Mouse (Mus musculus) liver, adult 2 months (tissue): ENCODE measurements around the gene Cercam. TPM values are rescaled to one million over a fixed set of nuclear protein-coding genes. Genes with fewer than 3 reads are reported as not detected.

ENCODE experiments used
- DNase-seq: peaks from one replicate; pipeline ENCODE4 v3.0.0-alpha.2; 2011; ENCODE audit warnings: low read depth, low spot score; ENCODE audit errors: extremely low read depth
- H3K27ac ChIP-seq: fragments of 200-500 bp; replicated peaks from 2 replicates; pipeline ENCODE4 v1.5.1; 2012; ENCODE audit warnings: low read depth, mild to moderate bottlenecking, control low read depth, inconsistent platforms, low read length; ENCODE audit not compliant: insufficient read depth
- H3K27me3 ChIP-seq: fragments of 200-500 bp; 2 replicates; pipeline ENCODE4 v1.6.1; 2012; ENCODE audit warnings: mild to moderate bottlenecking, moderate library complexity, low read length, inconsistent platforms; ENCODE audit not compliant: control insufficient read depth, insufficient read depth
- H3K36me3 ChIP-seq: fragments of 200-500 bp; 2 replicates; pipeline ENCODE4 v1.6.1; 2012; ENCODE audit warnings: low read length, inconsistent platforms; ENCODE audit not compliant: control insufficient read depth, insufficient read depth
- H3K4me1 ChIP-seq: fragments of 200-500 bp; 2 replicates; pipeline ENCODE4 v1.6.1; 2011; ENCODE audit warnings: low read length; ENCODE audit not compliant: control insufficient read depth, insufficient read depth
- H3K4me3 ChIP-seq: fragments of 200-500 bp; 2 replicates; pipeline ENCODE4 v1.5.1; 2011; ENCODE audit warnings: low read depth, mild to moderate bottlenecking, control low read depth, low read length, moderate library complexity; ENCODE audit not compliant: insufficient read depth
- H3K79me2 ChIP-seq: fragments of 200-500 bp; 2 replicates; pipeline ENCODE4 v1.6.1; 2012; ENCODE audit warnings: inconsistent platforms, mild to moderate bottlenecking, low read length, moderate library complexity; ENCODE audit not compliant: control insufficient read depth, insufficient read depth
- H3K9ac ChIP-seq: fragments of 200-500 bp; 2 replicates; pipeline ENCODE4 v1.6.1; 2012; ENCODE audit warnings: low read depth, mild to moderate bottlenecking, control low read depth, inconsistent platforms, low read length
- CTCF ChIP-seq: fragments of 200-500 bp; IDR thresholded peaks from 2 replicates; pipeline ENCODE4 v1.5.1; 2011; ENCODE audit warnings: low read depth, low read length, control low read depth
- POLR2A ChIP-seq: fragments of 200-500 bp; IDR thresholded peaks from 2 replicates; pipeline ENCODE4 v1.6.1; 2011; ENCODE audit warnings: low read length, control low read depth; ENCODE audit not compliant: insufficient read depth; ENCODE audit errors: extremely low read depth
- WGBS: fragments of 180-500 bp; shearing (Covaris S2); methylation state at CpG from one replicate; pipeline ENCODE4 v1.1.7; 2018; 5-methylcytosine and 5-hydroxymethylcytosine counted together
- polyA plus RNA-seq: library from polyadenylated mRNA; depleted of rRNA; stranded (reverse); fragments of >200 nt; gene quantifications from 2 replicates; pipeline ENCODE4 v1.2.3, GENCODE M21; 2012
- total RNA-seq: library from RNA; depleted of rRNA; stranded (reverse); fragments of >200 nt; gene quantifications from 2 replicates; pipeline ENCODE4 v1.2.3, GENCODE M21; 2014

Gene Cercam
- total and polyA plus RNA-seq, 2 experiments, result 0.18 to 0.54 TPM

DNA sequence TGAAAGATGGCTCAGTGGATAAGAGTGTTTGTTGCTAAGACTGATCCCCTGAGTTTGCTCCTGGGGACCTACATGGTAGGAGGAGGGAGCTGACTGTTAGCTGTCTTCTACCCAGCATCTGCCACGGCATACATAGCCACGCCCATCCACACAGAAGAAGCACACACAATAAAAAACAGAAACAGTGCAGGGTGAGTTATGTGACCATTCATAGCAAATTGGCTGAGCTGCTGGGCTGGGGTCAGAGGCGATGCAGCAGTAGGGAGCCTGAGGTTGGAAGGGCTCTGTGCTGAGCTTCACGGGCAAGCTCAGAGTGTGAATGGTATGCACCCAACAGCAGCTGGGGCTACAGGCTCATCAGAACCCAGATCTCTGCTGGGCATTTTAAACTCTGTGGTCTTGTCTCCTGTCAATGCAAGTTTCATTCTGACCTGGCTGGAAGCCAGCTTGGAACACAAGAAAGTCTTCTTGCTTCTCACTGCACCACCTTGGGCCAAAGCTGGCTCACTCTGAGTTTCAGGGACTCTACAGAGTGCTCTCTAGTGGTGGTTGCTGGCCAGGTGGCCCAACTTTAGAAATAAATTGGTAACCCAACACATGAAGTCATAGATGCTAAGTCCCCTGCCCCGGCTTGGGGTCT lies 19.0 kb upstream of the Cercam start:
- TF ChIP-seq CTCF (no peak), POLR2A (no peak)
- H3K4me3 ChIP-seq, result no peak overlapping the region
- no peak overlapping the region for H3K9ac ChIP-seq
- H3K4me1 ChIP-seq, result no peaks in the 10 kb centered on the region
- no peak for DNase-seq
- no peaks in the 10 kb centered on the region for H3K36me3 ChIP-seq
- no peaks in the 10 kb centered on the region; the same call in 1 of the 2 replicates for H3K27me3 ChIP-seq
- H3K27ac ChIP-seq, result no peak overlapping the region
- no peaks in the 10 kb centered on the region for H3K79me2 ChIP-seq
- WGBS, result 69% methylated on average over 5 of the region's 5 CpGs

DNA sequence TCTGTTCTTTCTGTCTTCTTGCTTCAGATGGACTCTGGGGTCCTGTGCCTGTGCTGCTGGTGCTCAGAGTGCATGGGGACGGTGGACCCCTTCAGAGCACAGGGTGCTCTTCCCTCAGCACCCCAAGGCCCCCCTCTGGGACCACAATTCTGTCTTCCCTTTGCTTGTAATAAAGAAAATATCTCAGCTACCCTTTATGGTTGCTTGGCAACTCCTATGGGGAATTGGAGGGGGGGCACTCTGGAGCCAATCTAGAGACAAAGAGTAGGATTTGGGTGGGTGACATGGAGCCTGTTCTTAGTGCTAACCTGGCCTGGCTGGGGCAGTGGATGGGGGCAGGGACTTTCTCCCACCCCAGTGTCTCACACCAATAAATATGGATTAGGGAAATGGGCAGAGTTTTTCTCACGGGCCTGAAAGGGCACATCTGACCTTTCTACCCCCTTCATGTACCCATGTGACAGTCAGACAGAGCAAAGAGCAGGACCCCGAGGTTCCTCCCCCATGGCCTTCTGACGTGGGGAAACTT lies 15.9 kb upstream of the Cercam start:
- WGBS, result 55% methylated on average over 4 of the region's 4 CpGs
- Histone ChIP-seq H3K79me2 (no peaks in the 10 kb centered on the region), H3K4me1 (no peaks in the 10 kb centered on the region), H3K27me3 (no peaks in the 10 kb centered on the region), H3K4me3 (no peak overlapping the region), H3K27ac (no peak overlapping the region), H3K36me3 (no peaks in the 10 kb centered on the region), H3K9ac (no peak overlapping the region)
- no peak for TF ChIP-seq POLR2A
- no peak for TF ChIP-seq CTCF
- no peak for DNase-seq

DNA sequence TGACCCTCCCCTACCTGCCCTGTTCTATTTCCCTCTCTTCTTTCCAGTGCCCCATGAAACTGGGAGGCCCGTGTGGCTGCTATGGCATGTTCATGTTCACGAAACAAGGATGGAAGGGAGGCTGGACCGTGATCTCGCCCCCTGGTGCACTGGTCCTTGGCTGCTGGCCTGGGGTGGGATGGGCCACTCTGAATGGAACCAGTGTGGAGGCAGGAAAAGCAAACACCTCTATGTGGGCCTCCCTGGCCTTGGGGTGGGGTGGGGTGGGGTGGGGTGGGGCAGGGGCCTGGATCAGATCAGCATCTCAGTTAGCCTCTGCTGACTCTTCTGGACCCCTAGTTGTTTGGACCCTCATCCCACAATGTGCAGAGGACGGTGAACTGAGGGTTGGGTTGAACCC lies 15.2 kb upstream of the Cercam start:
- Histone ChIP-seq H3K27ac (no peak overlapping the region), H3K36me3 (no peaks in the 10 kb centered on the region), H3K4me3 (no peak overlapping the region), H3K9ac (no peak overlapping the region), H3K27me3 (no peaks in the 10 kb centered on the region), H3K4me1 (no peaks in the 10 kb centered on the region), H3K79me2 (no peaks in the 10 kb centered on the region)
- TF ChIP-seq POLR2A (no peak), CTCF (no peak)
- no peak for DNase-seq
- 68% methylated on average over 5 of the region's 5 CpGs for WGBS

DNA sequence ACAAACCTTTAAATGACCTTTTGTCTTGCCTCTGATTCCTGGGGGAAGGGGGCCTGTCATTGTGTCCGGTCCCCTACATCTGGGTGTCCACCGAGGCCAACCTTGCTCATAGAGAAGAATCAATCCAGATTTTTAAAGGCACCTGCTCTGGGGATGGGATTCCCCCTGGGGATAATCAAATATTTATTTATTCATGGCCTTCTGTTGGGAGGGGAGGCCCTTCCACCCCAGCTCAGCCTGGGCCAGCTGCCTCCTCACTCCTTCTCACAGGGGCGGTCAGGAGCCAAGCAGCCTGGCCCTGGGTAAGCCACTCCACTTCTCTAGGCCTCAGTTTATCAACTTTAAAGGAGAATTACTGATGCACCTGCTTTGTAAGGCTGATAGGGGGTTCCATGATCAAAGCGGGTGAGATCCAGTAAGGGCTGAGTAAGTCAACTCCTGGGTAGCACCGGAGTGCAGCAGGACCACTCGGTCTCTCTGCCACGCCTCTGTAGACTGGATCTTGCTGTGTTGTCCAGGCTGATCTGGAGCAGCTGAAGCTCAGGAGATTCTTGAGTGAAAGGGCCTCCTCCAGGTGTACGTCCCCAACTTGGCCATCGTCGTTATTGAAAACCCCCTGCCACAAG lies 13.3 kb upstream of the Cercam start:
- Histone ChIP-seq H3K4me1 (no peaks in the 10 kb centered on the region), H3K36me3 (no peaks in the 10 kb centered on the region), H3K27ac (no peak overlapping the region), H3K9ac (no peak overlapping the region), H3K27me3 (no peaks in the 10 kb centered on the region), H3K79me2 (no peaks in the 10 kb centered on the region), H3K4me3 (no peak overlapping the region)
- WGBS, result 77% methylated on average over 10 of the region's 10 CpGs
- no peak for DNase-seq
- TF ChIP-seq CTCF (no peak), POLR2A (no peak)

DNA sequence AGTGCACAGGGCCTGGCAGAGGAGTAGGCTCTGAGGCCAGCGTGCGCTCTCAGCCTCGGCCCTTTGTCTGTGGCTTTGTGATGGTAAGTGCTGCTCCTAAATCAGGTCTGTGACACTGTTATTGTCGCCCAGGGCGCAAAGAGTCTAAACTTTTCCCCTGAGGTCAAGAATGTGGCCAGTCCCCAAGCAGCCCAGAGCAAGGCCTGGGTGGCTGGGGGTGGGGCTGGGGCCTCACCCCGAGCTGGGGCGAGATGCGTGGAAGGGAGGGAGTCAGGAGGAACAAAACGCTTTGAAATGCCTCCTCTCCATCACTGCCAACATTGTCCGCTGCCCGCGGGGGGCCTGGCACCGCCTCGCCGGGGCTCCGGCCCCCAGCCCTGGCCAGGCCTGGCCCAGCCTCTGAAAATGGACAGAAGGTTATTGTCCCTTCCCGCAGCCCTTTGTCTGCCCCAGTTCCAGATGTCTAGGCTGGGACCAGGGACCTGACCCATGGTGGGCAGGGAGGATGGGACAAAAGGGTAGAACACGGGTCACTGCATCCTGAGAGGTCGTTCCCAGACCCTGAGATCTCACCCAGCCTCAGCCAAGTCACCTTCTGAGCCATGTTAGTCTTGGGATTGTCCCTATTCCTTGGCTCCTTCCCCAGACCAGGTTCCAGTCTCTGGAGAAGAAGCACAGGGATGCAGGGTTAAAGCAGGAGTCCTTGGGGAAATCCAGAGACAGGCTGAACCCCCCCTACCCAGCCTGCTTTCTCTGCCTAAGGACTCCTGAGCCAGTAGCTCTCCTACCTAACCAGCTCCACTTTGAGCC lies 12.3 kb upstream of the Cercam start:
- Histone ChIP-seq H3K79me2 (no peaks in the 10 kb centered on the region), H3K27me3 (no peaks in the 10 kb centered on the region), H3K27ac (no peak overlapping the region), H3K9ac (no peak overlapping the region), H3K4me1 (no peaks in the 10 kb centered on the region), H3K36me3 (no peaks in the 10 kb centered on the region), H3K4me3 (no peak overlapping the region)
- DNase-seq, result no peak
- TF ChIP-seq CTCF, result no peak
- no peak for TF ChIP-seq POLR2A
- 52% methylated on average over 19 of the region's 19 CpGs for WGBS
